Mouse (Mus musculus): ENCODE data around the gene Kat5. TPM values are rescaled to one million over a fixed set of nuclear protein-coding genes. Genes with fewer than 3 reads are reported as not detected.
A peak's percentile ranks its signal among the peaks of the same experiment; 100 is the strongest.

Kat5 gene
- polyA plus RNA-seq, 1 experiment from 2014 or later: 29.6 TPM

DNA sequence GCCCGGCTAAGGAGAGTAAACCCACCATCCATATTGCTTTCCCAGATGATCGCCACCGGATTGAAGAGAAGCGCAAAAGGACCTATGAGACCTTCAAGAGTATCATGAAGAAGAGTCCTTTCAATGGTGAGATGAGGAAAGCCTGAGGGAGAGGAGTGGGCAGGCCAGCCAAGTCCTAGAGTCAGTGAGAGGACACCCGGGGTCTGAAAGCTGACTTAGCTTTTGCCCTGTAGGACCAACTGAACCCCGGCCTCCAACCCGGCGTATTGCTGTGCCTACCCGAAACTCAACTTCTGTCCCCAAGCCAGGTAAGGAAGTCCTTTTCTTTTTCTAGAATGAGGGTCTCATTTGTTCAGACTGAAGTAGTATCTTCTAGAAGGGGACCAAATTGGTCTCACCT is 35.2 kb upstream of the Kat5 start:
- Histone ChIP-seq H3K27me3 (no peaks in the 10 kb centered on the region), H3K9me3 (replicated peaks) (no peaks in the 10 kb centered on the region), H3K4me2 (no peak overlapping the region), H3K36me3 (peaks cover 69% of the 10 kb centered on the region), H3K4me1 (replicated peaks) (peaks cover 29% of the 10 kb centered on the region), H3K9ac (no peak overlapping the region), H3K27ac (no peak overlapping the region), H3K4me3 (no peak overlapping the region)
- WGBS: 98% methylated on average over 9 of the region's 9 CpGs
- ATAC-seq (replicated peaks; ENCODE audit: insufficient number of reproducible peaks, insufficient read depth, low FRiP score, low read depth): no peak

DNA sequence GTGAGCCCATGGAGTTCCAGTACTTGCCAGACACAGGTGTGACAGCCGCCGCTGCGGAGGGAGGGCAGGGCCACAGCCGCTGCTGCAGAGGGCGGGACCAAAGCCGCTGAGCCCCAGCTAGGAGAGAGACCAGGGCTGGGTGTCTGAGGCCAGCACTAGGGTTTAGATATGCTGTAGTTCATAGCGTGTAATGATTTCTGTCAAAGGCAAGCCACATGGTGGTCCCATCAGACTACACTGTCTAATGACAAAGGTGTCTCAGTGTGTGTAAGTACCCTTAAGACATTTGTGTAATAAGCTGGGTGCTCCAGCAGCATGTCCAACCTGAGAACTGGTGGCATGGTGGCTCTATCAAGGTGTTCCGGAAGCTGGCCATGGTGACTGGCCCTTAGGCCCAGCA is 31.6 kb upstream of the Kat5 start:
- Histone ChIP-seq H3K4me2 (no peak overlapping the region), H3K36me3 (peaks cover 64% of the 10 kb centered on the region), H3K27me3 (no peaks in the 10 kb centered on the region), H3K4me3 (no peak overlapping the region), H3K27ac (no peak overlapping the region), H3K9ac (no peak overlapping the region), H3K9me3 (replicated peaks) (no peaks in the 10 kb centered on the region), H3K4me1 (replicated peaks) (peaks cover 34% of the 10 kb centered on the region)
- 83% methylated on average over 8 of the region's 8 CpGs for WGBS
- ATAC-seq (replicated peaks; ENCODE audit: insufficient number of reproducible peaks, insufficient read depth, low FRiP score, low read depth): no peak

DNA sequence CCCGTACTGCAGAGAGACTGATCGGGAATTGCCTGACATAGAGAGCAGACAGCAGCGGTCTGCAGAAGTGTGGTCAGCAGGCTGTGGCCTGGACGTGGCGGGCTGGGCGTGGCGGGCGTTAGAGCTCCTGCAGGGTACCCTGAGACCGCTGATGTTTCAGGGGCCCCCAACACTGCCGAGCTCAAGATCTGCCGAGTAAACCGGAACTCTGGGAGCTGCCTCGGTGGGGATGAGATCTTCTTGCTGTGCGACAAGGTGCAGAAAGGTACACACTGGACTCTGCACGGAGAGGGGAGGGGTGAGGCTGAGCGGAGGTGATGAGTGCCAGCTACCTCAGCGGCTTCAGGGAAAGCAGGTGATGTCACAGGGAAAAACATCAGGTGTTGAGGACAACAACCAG is 31.0 kb upstream of the Kat5 start:
- WGBS: 75% methylated on average over 17 of the region's 17 CpGs
- Histone ChIP-seq H3K4me1 (replicated peaks) (peaks cover 40% of the 10 kb centered on the region), H3K4me3 (no peak overlapping the region), H3K27me3 (no peaks in the 10 kb centered on the region), H3K4me2 (no peak overlapping the region), H3K9me3 (replicated peaks) (no peaks in the 10 kb centered on the region), H3K36me3 (peaks cover 60% of the 10 kb centered on the region), H3K9ac (no peak overlapping the region), H3K27ac (0 out of 2 replicates have a peak overlapping the region, but pooled peaks have one; percentile 8)
- no peak for ATAC-seq (replicated peaks; ENCODE audit: insufficient number of reproducible peaks, insufficient read depth, low FRiP score, low read depth)

DNA sequence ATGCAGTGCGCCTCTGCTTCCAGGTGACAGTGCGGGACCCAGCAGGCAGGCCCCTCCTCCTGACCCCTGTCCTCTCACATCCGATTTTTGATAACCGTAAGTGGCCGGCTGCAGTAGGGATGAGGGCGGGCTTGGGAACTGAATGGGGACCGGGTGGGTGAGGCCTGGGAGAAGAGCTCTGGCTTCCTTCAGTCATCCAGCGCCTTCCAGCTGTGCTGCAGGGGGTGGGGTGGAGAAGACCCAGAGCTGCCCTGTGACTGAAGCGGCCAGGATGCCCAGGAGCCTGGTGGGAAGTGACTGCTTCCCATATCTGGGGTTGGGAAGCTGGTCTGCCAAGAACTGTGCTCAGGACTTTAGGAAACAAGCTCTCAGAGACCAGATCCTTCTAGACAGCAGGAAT is 30.3 kb upstream of the Kat5 start:
- peak overlapping the region; percentile 8; the same call in 1 of the 2 replicates for H3K27ac ChIP-seq
- no peak overlapping the region for H3K9ac ChIP-seq
- H3K4me1 ChIP-seq (replicated peaks): peaks cover 41% of the 10 kb centered on the region
- H3K27me3 ChIP-seq: no peaks in the 10 kb centered on the region
- no peak overlapping the region for H3K4me2 ChIP-seq
- H3K36me3 ChIP-seq: peaks cover 53% of the 10 kb centered on the region
- no peak overlapping the region for H3K4me3 ChIP-seq
- ATAC-seq (replicated peaks; ENCODE audit: insufficient number of reproducible peaks, insufficient read depth, low FRiP score, low read depth): no peak
- 34% methylated on average over 9 of the region's 9 CpGs for WGBS
- H3K9me3 ChIP-seq (replicated peaks): no peaks in the 10 kb centered on the region

DNA sequence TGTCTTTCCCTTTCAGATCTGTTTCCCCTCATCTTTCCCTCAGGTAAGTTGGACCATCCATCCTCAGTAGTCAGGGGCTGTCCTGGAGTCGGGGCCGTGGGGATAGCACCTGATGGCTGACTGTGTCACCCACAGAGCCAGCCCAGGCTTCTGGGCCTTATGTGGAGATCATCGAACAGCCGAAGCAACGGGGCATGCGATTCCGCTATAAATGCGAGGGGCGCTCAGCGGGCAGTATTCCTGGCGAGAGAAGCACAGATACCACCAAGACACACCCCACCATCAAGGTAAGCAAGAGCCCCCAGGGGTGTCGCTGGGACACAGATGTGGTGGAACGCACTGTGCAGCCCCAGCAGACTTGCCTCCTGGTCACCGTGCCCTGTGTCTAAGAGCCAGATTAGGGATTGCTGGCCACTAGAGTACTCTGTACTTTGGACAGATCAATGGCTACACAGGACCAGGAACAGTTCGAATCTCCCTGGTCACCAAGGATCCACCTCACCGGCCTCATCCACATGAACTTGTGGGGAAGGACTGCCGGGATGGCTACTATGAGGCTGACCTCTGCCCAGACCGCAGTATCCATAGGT is 28.5 kb upstream of the Kat5 start:
- Histone ChIP-seq H3K4me3 (peak overlapping the region; percentile 80), H3K9me3 (replicated peaks) (no peaks in the 10 kb centered on the region), H3K27me3 (no peaks in the 10 kb centered on the region), H3K27ac (no peak overlapping the region), H3K4me2 (peak overlapping the region; percentile 84), H3K4me1 (replicated peaks) (peaks cover 41% of the 10 kb centered on the region), H3K9ac (peak overlapping the region; percentile 89), H3K36me3 (peaks cover 40% of the 10 kb centered on the region)
- 89% methylated on average over 18 of the region's 18 CpGs for WGBS
- ATAC-seq (replicated peaks; ENCODE audit: insufficient number of reproducible peaks, insufficient read depth, low FRiP score, low read depth): no peak

DNA sequence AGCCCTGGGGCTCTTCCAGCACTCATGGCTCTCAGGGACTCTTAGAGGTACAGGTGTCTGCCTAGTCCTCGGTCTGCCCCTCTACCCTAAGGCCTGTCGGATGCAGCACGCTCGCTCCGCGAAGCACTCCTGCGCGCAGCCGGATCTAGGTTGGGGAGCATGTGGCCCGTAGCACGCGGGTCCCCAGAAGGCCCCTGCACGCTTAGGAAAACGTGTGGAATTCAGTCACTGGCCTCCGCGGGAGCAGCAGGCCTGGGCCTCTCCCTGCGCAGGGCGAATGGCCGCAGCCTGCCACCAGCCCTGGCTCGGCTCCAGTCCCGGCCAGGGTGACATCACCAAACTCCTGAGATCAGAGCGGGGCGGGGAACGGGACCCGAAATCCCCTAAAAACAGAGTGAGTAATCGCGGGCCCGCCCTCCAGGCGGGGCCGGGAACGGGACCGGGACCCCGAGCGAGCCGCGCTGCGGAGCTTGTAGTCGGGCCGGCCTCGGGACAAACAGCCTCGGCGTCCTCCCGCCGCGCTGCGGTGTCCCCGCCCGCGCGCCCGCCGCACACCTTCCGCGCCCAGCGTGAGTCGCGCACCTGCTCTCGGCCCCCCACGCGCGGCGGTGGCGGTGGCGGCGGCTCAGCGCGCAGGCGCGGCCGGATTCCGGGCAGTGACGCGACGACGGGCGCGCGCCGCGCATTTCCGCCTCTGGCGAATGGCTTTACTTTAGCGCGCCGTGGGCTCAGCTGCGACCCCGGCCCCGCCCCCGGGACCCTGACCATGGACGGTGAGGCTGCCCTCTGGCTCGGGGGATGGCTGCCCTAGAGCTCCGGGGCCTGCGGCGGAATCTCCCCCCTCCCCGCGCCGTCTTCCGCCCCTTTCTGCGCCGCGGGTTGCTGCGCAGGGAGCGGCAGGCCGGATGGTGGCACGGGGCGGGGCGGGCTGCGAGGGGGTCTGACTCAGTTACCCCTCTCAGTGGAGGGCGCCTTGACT is 27.3 kb upstream of the Kat5 start, which contains the start of gene Rela:
TSS of gene Rela (plus strand) at position 415 of the 979 bp plus-strand sequence.
- Histone ChIP-seq H3K9ac (peak within 1 kb of the TSS; percentile 89), H3K4me3 (peak within 1 kb of the TSS; percentile 80), H3K4me2 (peak within 1 kb of the TSS; percentile 84), H3K9me3 (replicated peaks) (no peaks in the 10 kb centered on the region), H3K27ac (peak within 1 kb of the TSS; percentile 93), H3K27me3 (no peaks in the 10 kb centered on the region), H3K36me3 (peaks cover 30% of the 10 kb centered on the region), H3K4me1 (replicated peaks) (peaks cover 41% of the 10 kb centered on the region)
- ATAC-seq (replicated peaks; ENCODE audit: insufficient number of reproducible peaks, insufficient read depth, low FRiP score, low read depth): peak; percentile 86
- WGBS: under 1% methylated on average over 107 of the region's 109 CpGs

DNA sequence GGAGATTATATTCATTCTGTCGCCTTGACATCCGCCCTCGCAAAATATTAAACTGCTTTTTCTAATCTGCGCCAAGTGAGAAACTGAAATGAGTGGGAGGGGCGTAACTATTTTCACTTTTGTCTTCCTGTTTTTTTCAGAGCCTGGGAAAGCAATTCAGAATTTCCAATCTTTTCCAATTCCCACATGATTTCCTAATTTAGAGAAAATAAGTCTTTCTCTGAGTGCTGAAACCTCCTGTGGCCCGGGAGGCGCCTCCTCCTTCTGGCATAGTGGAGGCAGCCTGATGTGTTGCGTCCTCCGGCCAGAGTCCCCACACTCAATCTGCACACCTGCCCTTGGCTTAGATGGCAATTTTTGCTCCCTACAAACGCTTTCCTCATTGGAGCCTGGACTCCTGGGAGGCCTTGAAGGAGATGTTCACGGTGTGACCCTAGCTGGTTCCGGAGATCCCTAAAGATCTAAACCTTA is 26.6 kb upstream of the Kat5 start:
- peak overlapping the region; percentile 93 for H3K27ac ChIP-seq
- H3K4me3 ChIP-seq: peak overlapping the region; percentile 80
- H3K36me3 ChIP-seq: peaks cover 23% of the 10 kb centered on the region
- ATAC-seq (replicated peaks; ENCODE audit: insufficient number of reproducible peaks, insufficient read depth, low FRiP score, low read depth): no peak
- H3K9ac ChIP-seq: peak overlapping the region; percentile 89
- peak overlapping the region; percentile 84 for H3K4me2 ChIP-seq
- no peaks in the 10 kb centered on the region for H3K27me3 ChIP-seq
- H3K4me1 ChIP-seq (replicated peaks): peaks cover 41% of the 10 kb centered on the region
- no peaks in the 10 kb centered on the region for H3K9me3 ChIP-seq (replicated peaks)
- 33% methylated on average over 12 of the region's 12 CpGs for WGBS

DNA sequence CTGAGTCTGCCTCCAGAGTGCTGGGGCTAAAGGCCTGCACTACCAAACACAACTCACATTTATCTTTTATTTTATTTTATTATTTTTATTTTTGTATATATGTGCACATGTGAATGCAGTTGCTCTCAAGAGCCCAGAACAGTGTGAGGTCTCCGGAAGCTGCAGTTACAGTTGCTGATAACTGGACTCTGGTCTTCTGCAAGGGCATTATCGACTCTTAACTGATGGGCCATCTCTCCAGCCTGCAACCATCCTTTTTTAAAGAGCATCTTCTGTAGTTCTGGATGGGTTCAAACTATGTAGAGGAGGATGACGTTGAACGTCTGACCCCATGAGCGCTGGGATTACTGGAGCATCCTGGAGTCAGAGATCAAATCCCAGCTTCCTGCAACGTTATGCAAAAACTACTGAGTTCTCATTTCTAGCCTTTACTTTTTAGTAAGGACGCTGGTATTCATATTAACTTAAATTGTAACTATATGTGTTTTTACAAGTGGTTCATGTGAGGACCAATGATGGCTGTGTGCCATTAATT is 26.1 kb upstream of the Kat5 start:
- no peak for ATAC-seq (replicated peaks; ENCODE audit: insufficient number of reproducible peaks, insufficient read depth, low FRiP score, low read depth)
- H3K9ac ChIP-seq: peak overlapping the region; percentile 89; the same call in 1 of the 2 replicates
- H3K4me1 ChIP-seq (replicated peaks): peaks cover 41% of the 10 kb centered on the region
- 67% methylated on average over 7 of the region's 7 CpGs for WGBS
- peaks cover 18% of the 10 kb centered on the region for H3K36me3 ChIP-seq
- H3K27ac ChIP-seq: peak overlapping the region; percentile 93
- peak overlapping the region; percentile 84 for H3K4me2 ChIP-seq
- H3K9me3 ChIP-seq (replicated peaks): no peaks in the 10 kb centered on the region
- H3K4me3 ChIP-seq: no peak overlapping the region
- H3K27me3 ChIP-seq: no peaks in the 10 kb centered on the region

DNA sequence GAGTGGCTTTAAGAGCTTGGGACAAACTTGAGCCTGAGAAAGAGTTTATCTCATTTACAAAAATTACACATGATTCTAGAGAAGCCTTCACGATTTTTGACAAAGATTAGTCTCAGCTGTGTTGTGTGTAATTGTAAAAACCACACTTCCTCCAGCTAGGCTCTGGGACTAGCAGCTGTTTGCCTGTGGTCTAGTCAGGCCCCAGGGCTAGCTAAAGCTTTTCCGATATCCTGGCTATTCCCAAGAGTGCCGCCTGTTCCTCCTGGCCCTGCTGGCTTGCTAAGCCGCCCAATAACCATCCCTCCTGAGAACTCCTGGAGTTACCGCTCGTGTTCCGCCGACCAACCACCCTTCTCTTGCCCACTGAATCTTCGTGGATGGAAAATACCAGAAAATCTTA is 22.1 kb upstream of the Kat5 start:
- WGBS: 72% methylated on average over 9 of the region's 9 CpGs
- no peak overlapping the region for H3K4me3 ChIP-seq
- ATAC-seq (replicated peaks; ENCODE audit: insufficient number of reproducible peaks, insufficient read depth, low FRiP score, low read depth): no peak
- H3K36me3 ChIP-seq: no peaks in the 10 kb centered on the region
- H3K4me2 ChIP-seq: no peak overlapping the region
- H3K9ac ChIP-seq: no peak overlapping the region
- H3K4me1 ChIP-seq (replicated peaks): peaks cover 11% of the 10 kb centered on the region
- H3K9me3 ChIP-seq (replicated peaks): no peaks in the 10 kb centered on the region
- no peaks in the 10 kb centered on the region for H3K27me3 ChIP-seq
- H3K27ac ChIP-seq: no peak overlapping the region

DNA sequence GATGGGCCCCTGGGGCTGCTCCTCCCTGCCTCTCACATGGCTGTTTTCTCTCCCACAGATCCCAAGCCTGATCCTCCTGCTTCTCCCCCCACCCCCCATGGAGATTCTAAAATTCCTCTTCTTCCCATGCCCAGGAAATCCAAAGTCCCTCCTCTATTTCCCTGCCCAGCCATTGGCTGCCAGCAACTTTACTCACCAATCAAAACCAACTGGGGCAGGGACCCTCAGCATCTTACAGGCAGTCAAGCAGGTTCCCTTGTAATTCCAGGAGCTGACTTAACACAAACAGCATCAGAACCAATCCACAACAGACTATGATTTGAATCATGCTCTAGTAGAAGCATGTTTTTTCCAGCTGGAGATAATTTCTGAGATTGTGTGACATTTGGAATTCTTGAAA is 19.9 kb upstream of the Kat5 start:
- Histone ChIP-seq H3K4me3 (no peak overlapping the region), H3K27ac (no peak overlapping the region), H3K36me3 (no peaks in the 10 kb centered on the region), H3K27me3 (no peaks in the 10 kb centered on the region), H3K9ac (no peak overlapping the region), H3K4me2 (no peak overlapping the region), H3K4me1 (replicated peaks) (no peaks in the 10 kb centered on the region), H3K9me3 (replicated peaks) (no peaks in the 10 kb centered on the region)
- ATAC-seq (replicated peaks; ENCODE audit: insufficient number of reproducible peaks, insufficient read depth, low FRiP score, low read depth): no peak

DNA sequence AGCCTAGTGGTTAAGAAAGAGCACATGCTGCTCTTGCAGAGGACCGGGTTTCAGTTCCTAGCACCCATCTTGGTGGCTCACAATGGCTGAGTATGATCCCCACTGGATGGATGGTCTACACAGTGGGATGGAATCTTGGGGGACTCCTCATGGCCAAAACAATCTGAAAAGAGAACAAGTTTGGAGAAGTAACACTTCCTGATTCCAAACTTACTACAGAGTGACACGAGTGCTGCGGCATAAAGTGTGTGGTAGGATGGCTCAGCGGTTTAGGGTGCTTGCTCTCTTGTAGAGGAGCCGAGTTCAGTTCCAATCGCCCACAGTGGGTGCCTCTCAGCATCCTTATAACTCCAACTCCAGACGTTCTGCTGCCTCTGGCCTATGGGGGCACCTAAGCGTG is 15.3 kb upstream of the Kat5 start:
- ATAC-seq (replicated peaks; ENCODE audit: insufficient number of reproducible peaks, insufficient read depth, low FRiP score, low read depth): no peak
- H3K27me3 ChIP-seq: no peaks in the 10 kb centered on the region
- H3K9ac ChIP-seq: no peak overlapping the region
- H3K4me1 ChIP-seq (replicated peaks): no peaks in the 10 kb centered on the region
- 88% methylated on average over 8 of the region's 8 CpGs for WGBS
- H3K4me2 ChIP-seq: no peak overlapping the region
- H3K9me3 ChIP-seq (replicated peaks): no peaks in the 10 kb centered on the region
- no peak overlapping the region for H3K27ac ChIP-seq
- H3K4me3 ChIP-seq: no peak overlapping the region
- no peaks in the 10 kb centered on the region for H3K36me3 ChIP-seq

Data from heart, embryonic 15.5 days (tissue).